Mouse (Mus musculus) right cerebral cortex, postnatal 10 days (tissue): ENCODE results near the gene Kcnb1.
A peak's percentile ranks its signal among the peaks of the same experiment; 100 is the strongest.

Experiments used
- DNase-seq, 2 experiments: peaks; one replicate each; pipeline ENCODE4 v3.0.0; 2021; ENCODE audit warnings: low spot score in 2 of 2

The Kcnb1 gene

GRCm38 (mm10) chr2:167163134-167163533 lies 26.8 kb downstream of the Kcnb1 start:
- DNase-seq: no peak

GRCm38 (mm10) chr2:167162516-167163021 lies 27.4 kb downstream of the Kcnb1 start:
- peak; percentile 80 to 81 for DNase-seq

- DNase-seq: no peak
These were observed 30.2 kb downstream of the Kcnb1 start for GRCm38 (mm10) chr2:167159721-167160120.

DNA sequence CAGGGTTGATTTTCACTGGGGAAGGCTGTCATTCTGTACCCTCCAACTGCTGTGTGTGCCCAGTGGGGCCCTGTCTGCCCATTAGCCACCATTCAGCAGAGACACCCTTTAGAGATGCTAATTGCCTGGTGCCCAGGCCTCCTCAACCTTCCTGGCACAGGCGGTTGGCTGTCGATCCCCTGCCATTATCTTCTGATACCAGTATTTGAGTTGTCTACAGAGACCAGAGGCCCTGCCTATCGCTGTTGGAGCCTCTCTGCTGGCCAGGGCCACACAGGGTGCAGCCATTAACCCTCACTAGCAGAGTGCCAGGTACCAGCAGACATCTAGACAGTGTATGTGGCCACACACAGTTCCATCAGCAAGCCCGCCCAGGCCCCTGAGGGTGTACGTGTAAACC lies 31.2 kb downstream of the Kcnb1 start:
- DNase-seq: no peak

DNA sequence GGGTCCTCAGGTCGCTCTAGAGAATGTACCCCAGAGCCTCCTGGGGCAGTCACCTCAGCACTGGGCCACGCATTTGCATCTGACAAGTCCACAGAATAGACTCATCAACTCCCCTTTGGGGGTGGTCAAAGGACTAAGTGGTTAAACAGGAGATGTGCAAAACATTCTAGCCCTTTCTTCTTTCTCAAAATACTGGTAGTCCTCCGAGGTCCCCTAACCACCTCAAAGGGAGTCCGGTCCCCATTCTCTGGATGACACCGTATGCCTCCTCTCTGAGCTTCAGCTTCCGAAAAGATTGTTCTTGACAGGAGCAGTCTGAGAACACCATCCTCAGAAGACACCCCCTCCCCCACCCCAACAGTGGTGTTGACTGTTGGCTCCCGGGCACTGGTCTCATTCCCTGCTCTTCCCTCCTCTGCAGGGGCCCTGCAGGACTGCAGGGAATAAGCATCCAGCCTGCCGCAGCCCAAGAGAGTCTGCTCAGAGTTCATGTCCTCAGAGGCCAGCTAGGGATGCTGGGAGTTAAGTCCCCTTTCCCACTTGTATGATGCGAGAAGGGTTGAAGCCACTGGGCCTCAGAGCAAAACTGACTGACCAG lies 33.7 kb downstream of the Kcnb1 start:
- DNase-seq: no peak

GRCm38 (mm10) chr2:167155541-167155973 lies 34.4 kb downstream of the Kcnb1 start:
- DNase-seq: peak; percentile 75

DNA sequence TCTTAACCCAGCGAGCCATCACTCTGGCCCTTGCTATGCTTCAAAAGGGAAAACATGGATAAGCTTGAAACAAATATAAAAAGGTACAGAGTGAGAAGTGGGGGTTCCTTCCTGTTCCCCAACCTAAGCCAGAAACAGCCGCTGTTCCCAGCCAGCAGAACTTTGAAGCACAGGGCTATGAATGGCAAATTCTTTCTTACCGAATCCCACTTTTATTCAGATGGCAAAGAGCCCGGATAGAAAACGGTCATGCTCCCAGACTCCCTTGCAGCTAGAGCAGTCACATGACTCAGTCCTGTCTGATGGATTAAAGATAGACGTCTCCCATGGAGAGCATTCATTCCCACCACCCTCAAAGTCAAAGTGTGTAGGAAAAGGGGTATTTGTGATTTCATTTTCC lies 39.1 kb downstream of the Kcnb1 start:
- no peak for DNase-seq

- DNase-seq: no peak
These were observed 39.8 kb downstream of the Kcnb1 start for GRCm38 (mm10) chr2:167150135-167150534.

DNA sequence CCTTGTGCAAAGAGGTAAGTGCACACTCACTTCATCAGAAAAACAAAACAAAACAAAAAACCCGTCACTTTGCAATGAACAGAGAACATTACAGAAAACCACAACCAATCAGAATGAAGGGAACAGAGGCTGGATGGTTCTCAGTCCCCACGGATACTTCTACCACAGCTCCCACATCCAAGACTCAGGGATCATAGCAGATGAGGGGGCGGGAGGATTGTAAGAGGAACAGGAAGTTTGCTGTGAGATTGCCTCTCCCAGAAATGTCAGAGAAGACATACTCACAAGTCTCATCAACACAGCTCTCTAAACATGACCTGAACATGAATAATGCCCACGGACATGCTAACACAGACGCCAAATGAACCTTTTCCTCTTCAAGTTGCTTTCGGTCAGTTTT lies 40.9 kb downstream of the Kcnb1 start:
- no peak for DNase-seq

DNA sequence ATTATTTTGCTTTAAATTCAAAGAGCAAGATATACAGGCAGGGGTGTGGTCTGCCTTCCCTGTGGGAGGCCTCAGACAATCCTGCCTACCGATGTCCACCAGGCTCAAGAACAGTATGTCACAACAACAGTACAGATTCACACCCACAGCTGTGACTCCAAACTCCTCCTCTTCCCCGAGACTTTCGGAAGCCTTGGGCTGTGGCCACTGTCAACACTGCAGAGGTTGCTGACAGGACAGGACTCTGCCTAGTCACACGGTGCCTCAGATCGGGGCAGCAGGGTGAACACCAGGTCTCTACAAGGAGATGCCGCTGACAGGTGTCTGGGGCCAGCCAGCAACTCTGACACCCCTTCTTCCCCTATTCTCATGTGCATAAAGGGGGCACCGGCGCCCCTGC lies 42.2 kb downstream of the Kcnb1 start:
- no peak for DNase-seq

DNA sequence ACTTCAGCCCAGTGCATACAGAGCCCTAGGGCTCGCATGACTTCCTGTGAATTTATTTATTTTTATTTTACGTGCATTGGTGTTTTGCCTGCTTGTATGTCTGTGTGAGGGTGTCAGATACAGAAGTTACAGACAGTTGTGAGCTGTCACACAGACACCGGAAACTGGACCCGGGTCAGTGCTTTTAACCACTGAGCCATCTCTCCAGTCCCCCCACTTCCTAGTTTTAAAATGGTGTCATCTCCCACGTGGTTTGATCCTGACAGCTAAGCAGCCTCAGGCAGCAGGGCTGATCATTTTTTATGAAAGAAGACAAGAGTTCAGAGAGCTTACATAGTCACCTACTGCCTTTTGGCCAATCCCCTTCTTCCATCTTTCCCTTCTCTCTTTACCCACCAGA lies 44.1 kb downstream of the Kcnb1 start:
- no peak for DNase-seq

GRCm38 (mm10) chr2:167144439-167145307 lies 45.3 kb downstream of the Kcnb1 start:
- peak in 1 of 2 experiments; percentile 71 for DNase-seq

DNA sequence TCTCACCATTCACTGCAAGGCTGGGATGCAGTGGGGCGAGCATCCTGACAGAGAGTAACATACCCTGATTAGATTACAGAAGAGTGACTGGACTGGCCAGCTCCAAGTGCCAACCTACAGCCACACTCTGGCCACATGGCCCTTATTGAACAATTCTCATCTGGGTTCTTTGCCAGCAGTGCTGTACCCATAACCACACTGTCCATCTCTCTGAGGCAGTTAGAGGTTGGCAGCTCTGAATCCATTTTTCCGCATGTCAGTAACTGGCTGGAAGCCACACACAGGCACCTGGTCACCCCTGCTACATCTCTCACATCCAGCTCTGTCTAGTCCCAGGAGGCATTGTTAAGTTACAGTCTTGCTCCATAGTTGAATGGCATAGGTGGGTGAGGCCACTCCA lies 46.0 kb downstream of the Kcnb1 start:
- DNase-seq: no peak

GRCm38 (mm10) chr2:167142282-167142681 lies 47.7 kb downstream of the Kcnb1 start:
- no peak for DNase-seq

DNA sequence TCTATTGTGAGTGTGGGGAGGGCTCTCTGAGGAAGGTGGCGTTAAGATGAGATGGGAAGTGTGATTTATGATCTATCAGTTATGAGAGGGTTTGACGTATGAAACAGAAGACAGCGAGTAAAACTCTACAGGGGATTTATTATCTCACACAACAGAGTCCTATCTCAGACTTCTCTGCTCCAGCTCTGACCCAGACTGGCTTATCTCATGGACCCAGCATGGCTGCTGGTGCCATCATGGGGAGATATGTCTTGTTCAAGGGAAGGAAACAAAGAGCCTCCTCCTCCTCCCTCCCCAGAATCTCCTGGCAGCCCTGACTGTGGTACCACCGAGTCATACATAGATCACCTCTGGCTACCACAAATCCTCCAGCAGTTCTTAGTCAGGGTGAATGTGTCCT lies 48.1 kb downstream of the Kcnb1 start:
- no peak for DNase-seq

DNA sequence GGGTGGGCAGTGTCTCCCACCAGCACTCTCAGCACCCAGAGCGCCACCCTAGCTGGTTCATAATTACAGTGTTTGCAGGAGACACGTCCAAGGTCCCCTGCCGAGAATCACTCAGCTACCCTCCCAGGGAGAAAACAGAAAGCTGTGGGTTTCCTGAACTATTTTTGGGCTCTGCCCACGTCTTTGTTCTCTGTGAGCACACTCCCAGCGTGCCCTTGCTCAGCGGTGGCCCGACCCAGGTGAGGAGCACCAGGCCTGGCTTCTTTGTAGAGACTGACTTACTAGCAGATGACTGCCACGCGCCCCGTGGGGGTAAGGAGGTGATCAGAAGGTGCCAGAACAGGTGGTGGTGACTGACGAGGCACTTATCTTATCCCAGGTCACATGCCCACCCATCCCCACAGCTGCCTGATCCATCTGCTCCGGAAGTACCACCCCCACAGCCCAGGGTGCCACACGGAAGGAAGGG lies 50.1 kb downstream of the Kcnb1 start:
- DNase-seq: peak in 1 of 2 experiments; percentile 64

- DNase-seq: no peak
These were observed 51.3 kb downstream of the Kcnb1 start for GRCm38 (mm10) chr2:167138611-167139010.

DNA sequence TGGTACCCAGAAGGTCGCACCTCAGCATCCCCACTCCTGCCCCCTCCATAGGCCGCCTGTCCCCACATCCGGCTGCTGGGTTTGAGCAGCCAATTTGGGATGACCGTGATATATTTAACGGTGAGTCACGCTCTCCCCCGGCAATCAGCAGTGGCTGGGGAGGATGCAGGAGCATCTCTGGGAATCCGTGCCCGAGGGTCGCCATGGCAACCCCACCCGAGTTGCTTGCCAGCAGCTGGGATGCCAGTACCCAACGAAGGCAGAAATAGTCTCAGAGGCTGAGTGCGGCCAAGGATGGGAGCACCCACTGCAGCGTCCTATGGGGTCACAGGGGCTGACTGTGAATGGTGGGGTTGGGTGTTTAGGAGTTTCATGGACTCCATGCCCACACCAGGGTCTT lies 53.0 kb downstream of the Kcnb1 start:
- peak; percentile 97 to 98 for DNase-seq

GRCm38 (mm10) chr2:167132041-167132440 lies 57.9 kb downstream of the Kcnb1 start:
- DNase-seq: no peak

DNA sequence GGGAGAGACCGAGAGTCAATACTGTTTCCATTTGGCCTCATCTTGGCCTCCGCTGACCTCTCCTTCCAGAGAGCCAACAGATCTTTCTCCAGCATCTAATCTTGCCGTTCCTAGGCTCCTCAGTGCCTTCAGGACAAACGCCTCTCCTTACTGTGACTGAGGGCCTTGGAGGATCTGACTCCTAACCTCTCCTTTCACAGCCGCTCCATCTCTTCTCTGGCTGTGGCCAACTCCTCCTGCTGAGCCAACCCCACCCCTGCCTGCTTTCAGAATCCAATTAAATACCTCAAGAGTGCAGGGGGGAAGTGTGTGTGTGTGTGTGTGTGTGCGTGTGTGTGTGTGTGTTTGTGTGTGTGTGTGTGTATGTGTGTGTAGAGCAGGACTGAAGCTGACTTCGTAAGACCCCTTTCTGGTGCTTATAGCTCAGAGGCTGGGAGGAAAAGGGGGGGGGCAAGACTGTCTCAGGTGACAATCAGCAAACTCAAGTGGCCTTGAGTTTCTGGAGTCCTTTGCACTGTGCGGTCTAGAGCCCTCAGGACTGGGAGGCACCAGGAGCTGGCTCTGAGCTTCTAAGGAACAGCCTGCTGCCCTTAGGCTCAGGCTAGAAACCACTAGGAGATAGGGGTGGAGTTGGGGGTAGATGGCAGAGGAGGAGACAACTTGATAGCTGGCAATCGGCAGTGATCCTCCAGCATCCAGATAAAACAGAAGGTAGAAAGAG lies 59.7 kb downstream of the Kcnb1 start:
- DNase-seq: no peak

DNA sequence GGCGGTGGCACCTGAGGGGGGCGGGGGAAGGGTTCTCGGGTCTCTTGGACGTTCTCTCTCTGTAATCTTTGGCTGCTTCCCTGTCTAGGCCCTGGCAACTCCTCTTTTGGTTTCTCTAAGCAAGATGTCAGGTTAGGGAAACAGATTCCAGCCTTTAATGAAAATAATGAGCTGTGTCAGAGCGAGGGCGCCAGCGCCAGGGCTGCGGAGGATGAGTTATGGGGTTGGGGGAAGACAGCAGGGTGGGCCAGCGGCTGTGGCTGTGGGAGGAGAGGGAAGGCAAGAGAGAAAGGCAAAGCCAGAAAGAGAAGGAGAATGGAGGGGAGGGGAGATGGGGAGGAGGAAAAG lies 60.4 kb downstream of the Kcnb1 start:
- DNase-seq: peak in 1 of 2 experiments; percentile 59
